Mouse (Mus musculus) hematopoietic stem cell, adult 5-6 weeks (primary cell): Measurements from ENCODE around the gene Rpe. TPM values are rescaled to one million over a fixed set of nuclear protein-coding genes. Genes with fewer than 3 reads are reported as not detected.

Source experiments
- ATAC-seq, 2 experiments: fragments of 125-278 bp in 1 of 2; replicated peaks in 1 of 2; 2 replicates each; pipeline ENCODE4 v1.8.0; 2016 to 2017; ENCODE audit warnings: inconsistent platforms in 2 of 2, mild to moderate bottlenecking in 2 of 2, moderate number of reproducible peaks in 2 of 2, low read depth in 1 of 2, moderate TSS enrichment in 1 of 2; ENCODE audit not compliant: low FRiP score in 2 of 2, poor library complexity in 2 of 2, severe bottlenecking in 2 of 2, insufficient read depth in 1 of 2, low TSS enrichment in 1 of 2
- total RNA-seq: library from RNA; stranded (forward); fragments of 172-1452, 232-1000 nt; gene quantifications from 2 replicates; pipeline ENCODE4 v1.2.3, GENCODE M21; 2017

Rpe gene
- total RNA-seq, 1 experiment from 2014 or later: 44.2 TPM

DNA sequence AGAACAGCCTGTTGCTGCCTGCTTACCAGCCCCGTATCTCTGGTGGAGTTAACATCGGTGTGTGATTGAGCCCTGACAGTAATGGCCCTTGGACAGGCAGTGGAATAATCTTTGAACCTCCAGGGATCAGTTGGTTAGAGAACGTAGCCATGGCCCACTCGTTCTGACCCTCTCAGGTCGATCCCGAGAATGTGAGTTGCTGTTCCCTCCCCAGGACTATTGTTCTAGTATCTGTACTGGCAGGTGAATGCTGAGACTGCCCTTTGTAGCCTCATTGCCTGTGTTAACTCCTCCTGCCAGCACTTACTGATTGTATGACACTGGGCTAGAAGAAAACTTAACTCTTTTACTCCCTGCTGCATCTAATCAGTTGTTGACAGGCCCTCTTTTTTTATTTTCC is 3.9 kb downstream of the Rpe start:
- no peak for ATAC-seq

DNA sequence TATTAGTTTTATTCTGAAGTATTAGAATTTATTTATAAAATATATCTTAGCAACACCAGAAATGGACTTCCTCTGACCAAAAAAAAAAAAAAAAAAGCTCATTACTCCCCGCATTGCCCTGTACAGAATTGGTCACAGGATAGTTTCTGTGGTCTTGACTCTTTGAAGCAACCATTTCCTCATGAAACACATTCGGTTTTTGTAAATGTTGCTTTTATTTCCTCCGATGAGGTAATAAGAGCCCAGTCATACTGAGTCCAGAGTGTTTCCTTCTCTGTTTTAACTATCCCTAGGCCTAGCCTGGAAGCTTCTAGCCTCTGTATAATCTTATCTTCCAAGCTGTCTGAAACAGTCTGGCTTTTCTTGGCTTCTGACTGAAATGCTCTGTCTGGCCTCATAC is 12.2 kb downstream of the Rpe start:
- peak in 1 of 2 experiments; percentile 68; a peak in 1 of 4 replicates for ATAC-seq

DNA sequence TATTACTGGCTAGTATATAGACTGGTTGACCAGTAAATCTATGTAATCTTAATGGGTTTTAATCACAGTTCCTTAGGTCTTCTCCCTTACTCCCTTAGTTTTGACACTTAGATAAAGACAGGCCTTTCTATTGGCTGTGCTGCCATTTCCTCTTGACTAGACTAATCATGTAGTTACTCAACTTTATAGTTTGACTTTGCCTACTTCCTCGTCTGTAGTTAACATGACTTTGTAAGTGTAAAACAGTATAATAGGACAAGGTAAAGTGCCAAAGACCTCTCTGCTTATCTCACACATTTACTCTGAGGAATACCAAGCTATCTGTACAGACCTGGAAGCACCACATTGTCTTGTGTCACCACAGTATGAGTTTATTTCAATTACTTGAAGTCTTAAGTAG is 29.9 kb downstream of the Rpe start:
- no peak for ATAC-seq

DNA sequence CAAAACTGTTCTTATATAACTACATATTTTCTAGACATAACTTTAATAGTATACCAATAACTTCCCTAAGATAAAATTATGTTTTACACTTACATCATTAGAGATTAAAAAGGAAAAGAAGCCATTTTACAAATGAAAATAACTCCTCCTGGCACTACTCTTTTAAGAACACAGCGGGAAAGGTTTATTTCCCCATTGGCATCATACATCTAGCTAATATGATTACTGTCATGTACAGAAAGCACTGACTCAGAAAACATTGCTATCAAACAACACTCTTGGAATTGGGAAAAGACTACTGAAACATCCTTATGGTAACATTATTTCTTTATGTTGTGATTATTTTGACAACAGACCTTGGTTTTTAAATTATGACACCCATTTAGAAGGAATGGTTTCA is 68.1 kb downstream of the Rpe start:
- no peak for ATAC-seq

Other genes with a start within 250 kb of the Rpe start
- gene Unc80, start 232.5 kb upstream of the Rpe start, total RNA-seq: not detected in 2 replicates
- 85.6 and 102 TPM in 2 replicates for gene Kansl1l, start 116.7 kb downstream of the Rpe start, total RNA-seq
- 73.1 and 75.2 TPM in 2 replicates for gene Acadl, start 162.4 kb downstream of the Rpe start, total RNA-seq
- not detected in 2 replicates for gene Myl1, start 244.6 kb downstream of the Rpe start, total RNA-seq